Mouse (Mus musculus) ES-Bruce4 (cell line): Measurements from ENCODE around the gene Pdcd6ip. TPM values are rescaled to one million over a fixed set of nuclear protein-coding genes. Genes with fewer than 3 reads are reported as not detected.

Experiments used
- H3K27ac ChIP-seq: 2 replicates; pipeline ENCODE4 v1.5.1; 2012; ENCODE audit warnings: low read length, inconsistent platforms; ENCODE audit not compliant: insufficient read depth
- H3K27me3 ChIP-seq: 2 replicates; pipeline ENCODE4 v1.6.1; 2012; ENCODE audit warnings: mild to moderate bottlenecking, low read length, inconsistent platforms; ENCODE audit not compliant: control insufficient read depth, poor library complexity, insufficient read depth, severe bottlenecking
- H3K36me3 ChIP-seq: 2 replicates; pipeline ENCODE4 v1.6.1; 2012; ENCODE audit warnings: inconsistent platforms, mild to moderate bottlenecking, low read length, moderate library complexity; ENCODE audit not compliant: control insufficient read depth, poor library complexity, insufficient read depth, severe bottlenecking
- H3K4me1 ChIP-seq: one replicate; pipeline ENCODE4 v1.8.1; 2011; ENCODE audit warnings: low read length; ENCODE audit not compliant: control insufficient read depth, insufficient read depth
- H3K4me3 ChIP-seq: 2 replicates; pipeline ENCODE4 v1.5.1; 2011; ENCODE audit warnings: low read depth, mild to moderate bottlenecking, low read length
- H3K9ac ChIP-seq: 2 replicates; pipeline ENCODE4 v1.6.1; 2012; ENCODE audit warnings: low read depth, mild to moderate bottlenecking, inconsistent platforms; ENCODE audit not compliant: poor library complexity, severe bottlenecking
- H3K9me3 ChIP-seq: replicated peaks from 2 replicates; pipeline ENCODE4 v1.6.1; 2012; ENCODE audit warnings: mild to moderate bottlenecking, low read length, inconsistent platforms; ENCODE audit not compliant: control insufficient read depth, poor library complexity, insufficient read depth, severe bottlenecking
- CTCF ChIP-seq: IDR thresholded peaks from one replicate; pipeline ENCODE4 v1.8.1; 2011; ENCODE audit warnings: low read depth, low read length
- EP300 ChIP-seq: IDR thresholded peaks from 2 replicates; pipeline ENCODE4 v1.6.1; 2011; ENCODE audit warnings: low read depth, low read length; ENCODE audit not compliant: insufficient read depth
- POLR2A ChIP-seq: IDR thresholded peaks from one replicate; pipeline ENCODE4 v1.8.1; 2011; ENCODE audit warnings: low read length; ENCODE audit not compliant: insufficient read depth
- polyA plus RNA-seq: library from polyadenylated mRNA; stranded (reverse); fragments of >200 nt; gene quantifications from 2 replicates; pipeline ENCODE4 v1.2.4, GENCODE M21; 2011; ENCODE audit warnings: low read depth; ENCODE audit not compliant: missing spikeins, insufficient read depth, insufficient read length

Pdcd6ip gene
- polyA plus RNA-seq, 1 experiment, result 133 TPM

DNA sequence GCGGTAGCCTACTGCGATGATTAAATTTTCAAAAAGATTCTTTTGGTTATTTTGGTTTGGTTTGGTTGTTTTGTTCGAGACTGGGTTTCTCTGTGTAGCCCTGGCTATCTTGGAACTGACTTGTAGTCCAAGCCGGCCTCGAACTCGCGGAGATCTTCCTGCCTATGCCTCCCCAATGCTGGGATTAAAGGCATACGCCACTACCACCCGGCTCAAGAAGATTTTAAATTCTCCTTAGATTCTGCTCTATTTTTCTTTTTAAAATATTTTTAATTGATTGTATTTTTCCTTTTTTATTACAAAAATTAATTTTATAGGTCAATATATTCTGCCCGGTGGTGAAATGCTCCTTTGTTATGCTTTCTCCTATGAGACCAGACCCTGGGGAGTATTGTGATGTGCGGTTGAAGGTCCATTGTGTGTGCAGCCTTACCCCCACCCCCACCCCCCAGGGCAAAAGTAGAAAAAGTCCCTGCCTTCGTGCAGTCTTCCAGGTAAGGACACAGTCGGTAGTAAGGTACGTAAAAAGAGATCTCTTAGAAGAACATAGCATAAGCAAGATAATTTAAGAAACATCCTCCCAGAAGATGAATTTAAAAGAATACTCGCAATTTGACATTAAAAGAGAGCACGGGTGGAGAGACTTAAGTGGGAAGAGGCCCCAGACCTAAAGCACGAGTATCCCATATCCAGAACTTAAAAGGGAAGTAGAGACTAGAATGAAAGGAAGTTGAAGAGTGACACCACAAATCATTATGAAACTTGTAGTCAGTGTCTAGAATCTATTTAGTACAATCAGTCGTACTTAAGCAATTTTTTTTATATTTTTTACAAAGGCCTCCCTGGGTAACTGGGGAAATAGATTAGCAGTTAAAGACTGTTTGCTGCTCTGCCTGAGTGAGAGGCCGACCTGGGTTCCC lies 562 bp upstream of the Pdcd6ip start:
- Histone ChIP-seq H3K4me1 (no peaks in the 10 kb centered on the region), H3K9ac (peak overlapping the region; percentile 88), H3K36me3 (no peaks in the 10 kb centered on the region), H3K4me3 (peak overlapping the region; percentile 90), H3K27me3 (no peaks in the 10 kb centered on the region), H3K27ac (no peak overlapping the region), H3K9me3 (no peaks in the 10 kb centered on the region)
- TF ChIP-seq CTCF, result no peak
- no peak for TF ChIP-seq EP300

DNA sequence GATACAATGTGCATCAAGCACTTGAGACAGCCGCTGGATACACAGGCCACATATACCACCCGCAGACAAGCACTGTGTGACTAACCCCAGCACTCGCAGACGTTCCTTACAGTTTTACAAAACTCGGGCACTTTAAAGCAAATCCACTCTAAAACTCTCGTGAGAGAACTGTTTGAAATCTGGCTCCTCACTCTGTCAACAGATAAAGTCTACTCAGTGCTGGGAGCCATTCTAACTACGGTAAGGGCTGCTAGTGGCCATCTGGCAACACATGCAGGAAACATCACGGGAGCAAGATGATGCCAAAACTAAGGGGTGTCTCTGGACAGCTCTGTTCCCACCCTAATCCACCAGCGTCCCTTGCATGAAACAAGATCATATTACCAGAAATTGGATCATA lies 1.2 kb downstream of the Pdcd6ip start:
- H3K4me1 ChIP-seq, result no peaks in the 10 kb centered on the region
- H3K27me3 ChIP-seq, result no peaks in the 10 kb centered on the region
- H3K4me3 ChIP-seq, result peak overlapping the region; percentile 44
- H3K27ac ChIP-seq, result no peak overlapping the region
- TF ChIP-seq CTCF (no peak), POLR2A (no peak), EP300 (no peak)
- H3K36me3 ChIP-seq, result no peaks in the 10 kb centered on the region
- H3K9ac ChIP-seq, result peak overlapping the region; percentile 33; the same call in 1 of the 2 replicates
- no peaks in the 10 kb centered on the region for H3K9me3 ChIP-seq

DNA sequence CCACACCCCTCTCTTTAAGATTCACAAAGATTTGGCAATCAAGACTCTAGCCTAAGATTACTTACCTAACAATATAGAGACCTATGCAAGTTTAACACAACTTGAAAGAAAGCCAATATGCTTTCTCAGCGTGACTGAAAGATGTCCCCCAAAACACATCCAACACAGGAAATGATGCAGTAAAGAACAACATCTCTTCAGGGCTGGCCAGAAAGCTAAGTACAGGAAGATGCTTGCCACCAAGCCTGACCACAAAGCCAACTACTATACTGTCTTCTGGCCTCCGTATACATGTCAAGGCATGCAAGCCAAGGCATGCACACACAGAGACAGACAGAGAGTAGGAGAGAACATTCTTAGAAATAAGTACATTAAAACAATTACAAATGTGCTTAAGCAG lies 2.0 kb downstream of the Pdcd6ip start:
- no peaks in the 10 kb centered on the region for H3K36me3 ChIP-seq
- H3K9me3 ChIP-seq, result no peaks in the 10 kb centered on the region
- no peaks in the 10 kb centered on the region for H3K4me1 ChIP-seq
- peak overlapping the region; percentile 16; the same call in 1 of the 2 replicates for H3K4me3 ChIP-seq
- TF ChIP-seq CTCF (no peak), POLR2A (no peak), EP300 (no peak)
- H3K9ac ChIP-seq, result peak overlapping the region; percentile 33
- no peak overlapping the region for H3K27ac ChIP-seq
- no peaks in the 10 kb centered on the region for H3K27me3 ChIP-seq

DNA sequence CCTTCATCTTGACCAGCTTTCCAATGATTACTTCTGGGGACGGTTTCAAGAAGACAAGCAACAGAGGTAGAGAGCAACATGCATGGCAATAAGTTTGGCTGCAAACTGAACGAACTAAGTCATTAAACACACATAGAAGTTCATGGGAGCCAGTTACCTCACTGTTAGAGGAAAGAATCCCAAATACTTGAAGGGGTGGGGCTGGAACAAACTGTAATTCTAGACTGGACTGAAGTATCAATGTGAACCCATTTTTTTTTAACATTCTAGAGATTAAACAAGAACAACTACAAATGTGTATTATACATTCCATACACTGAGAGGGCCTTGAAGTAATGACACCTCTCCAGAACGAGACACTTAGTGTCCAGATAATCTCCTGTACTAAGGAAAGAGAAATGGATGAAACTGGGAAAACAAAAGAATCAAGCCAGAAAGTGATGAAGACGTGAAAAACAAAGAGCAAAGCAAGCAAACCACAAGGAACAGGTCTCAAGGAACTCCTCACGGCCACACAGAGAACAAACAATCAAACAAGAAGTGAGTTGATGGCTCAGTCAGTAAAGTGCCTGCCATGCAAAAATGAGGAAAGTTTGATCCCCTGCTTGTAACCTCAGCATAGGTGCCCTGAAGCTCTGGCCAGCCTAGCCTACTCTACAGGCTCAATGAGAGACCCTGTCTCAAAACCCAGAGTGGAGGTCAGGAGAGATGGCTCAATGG lies 6.5 kb downstream of the Pdcd6ip start:
- Histone ChIP-seq H3K4me3 (no peak overlapping the region), H3K4me1 (no peaks in the 10 kb centered on the region), H3K9ac (no peak overlapping the region), H3K27me3 (no peaks in the 10 kb centered on the region), H3K36me3 (peaks cover 4% of the 10 kb centered on the region), H3K27ac (no peak overlapping the region), H3K9me3 (no peaks in the 10 kb centered on the region)
- TF ChIP-seq POLR2A, result no peak
- no peak for TF ChIP-seq CTCF
- no peak for TF ChIP-seq EP300

DNA sequence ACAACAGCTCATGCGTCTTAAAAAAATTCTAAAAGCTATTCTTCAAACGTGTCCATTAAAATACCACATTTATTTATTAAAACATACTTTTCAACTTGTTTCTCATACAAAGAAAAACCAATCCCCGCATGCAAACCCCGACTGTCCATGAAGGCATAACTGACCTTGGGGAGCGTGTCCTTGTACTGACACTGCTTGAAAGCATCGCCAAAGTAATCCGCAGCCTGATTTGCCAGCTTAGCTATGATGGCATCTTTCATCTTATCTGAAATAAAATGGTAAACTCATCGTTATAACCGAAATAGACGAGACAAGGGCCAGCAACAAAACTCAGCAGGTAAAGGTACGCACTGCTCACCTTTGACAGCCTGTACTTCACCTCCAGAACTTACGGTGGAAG lies 20.6 kb downstream of the Pdcd6ip start:
- H3K4me1 ChIP-seq, result no peaks in the 10 kb centered on the region
- TF ChIP-seq EP300 (no peak), POLR2A (no peak), CTCF (no peak)
- H3K27me3 ChIP-seq, result no peaks in the 10 kb centered on the region
- H3K27ac ChIP-seq, result no peak overlapping the region
- H3K4me3 ChIP-seq, result no peak overlapping the region
- peaks cover 12% of the 10 kb centered on the region for H3K36me3 ChIP-seq
- no peaks in the 10 kb centered on the region for H3K9me3 ChIP-seq
- H3K9ac ChIP-seq, result no peak overlapping the region

DNA sequence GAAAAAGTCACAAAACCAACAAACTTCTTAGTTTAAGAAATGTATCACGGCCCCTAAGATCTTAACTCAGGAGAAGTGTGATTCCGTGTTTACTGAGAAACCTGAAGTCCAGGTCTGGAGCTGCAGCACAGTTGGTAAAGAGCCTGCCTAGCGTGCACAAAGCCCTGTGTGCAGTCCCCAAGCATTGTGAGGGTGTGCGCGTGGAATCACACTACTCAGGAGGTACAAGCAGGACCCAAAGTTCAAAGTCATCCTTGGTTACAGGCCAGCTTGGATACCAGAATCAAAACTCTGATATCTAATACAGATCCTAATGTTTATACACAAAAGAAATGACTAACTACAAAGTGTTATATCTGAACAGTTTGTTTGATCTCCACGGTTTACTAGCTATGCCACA lies 34.3 kb downstream of the Pdcd6ip start:
- no peak overlapping the region for H3K9ac ChIP-seq
- no peak for TF ChIP-seq EP300
- TF ChIP-seq CTCF, result no peak
- no peak for TF ChIP-seq POLR2A
- no peaks in the 10 kb centered on the region for H3K9me3 ChIP-seq
- no peak overlapping the region for H3K27ac ChIP-seq
- H3K4me3 ChIP-seq, result no peak overlapping the region
- H3K36me3 ChIP-seq, result peaks cover 26% of the 10 kb centered on the region
- H3K4me1 ChIP-seq, result peaks cover 2% of the 10 kb centered on the region
- H3K27me3 ChIP-seq, result no peaks in the 10 kb centered on the region
